Mouse (Mus musculus): Measurements from ENCODE around the gene Pnp2. TPM values are rescaled to one million over a fixed set of nuclear protein-coding genes. Genes with fewer than 3 reads are reported as not detected.
A peak's percentile ranks its signal among the peaks of the same experiment; 100 is the strongest.
"Not testable (repeated sequence)": the region's sequence is repeated elsewhere in the genome, so short reads cannot be mapped to it uniquely, and the experiment has no call there.

The Pnp2 gene
- total and polyA plus RNA-seq, 2 experiments from 2014 or later, result 0.27 to 0.46 TPM

GRCm38 (mm10) chr14:50973700-50974099 is 17.9 kb downstream of the Pnp2 start:
- H3K36me3 ChIP-seq (replicated peaks; ENCODE audit: control insufficient read depth, insufficient read depth, low read length), result no peaks in the 10 kb centered on the region
- 52% methylated on average over 4 of the region's 4 CpGs for WGBS

GRCm38 (mm10) chr14:50975001-50975400 is 19.2 kb downstream of the Pnp2 start:
- Histone ChIP-seq H3K9me3 (replicated peaks; ENCODE audit: control insufficient read depth, low read length) (no peaks in the 10 kb centered on the region), H3K4me2 (ENCODE audit: low read depth, low read length) (no peak overlapping the region), H3K4me3 (ENCODE audit: low read depth, low read length) (no peak overlapping the region), H3K9ac (replicated peaks; ENCODE audit: low read depth, low read length) (no peak overlapping the region), H3K27me3 (ENCODE audit: control insufficient read depth, insufficient read depth, low read length) (no peaks in the 10 kb centered on the region), H3K36me3 (replicated peaks; ENCODE audit: control insufficient read depth, insufficient read depth, low read length) (no peaks in the 10 kb centered on the region), H3K4me1 (ENCODE audit: control insufficient read depth, insufficient read depth) (no peaks in the 10 kb centered on the region; the same call in 1 of the 2 replicates), H3K27ac (ENCODE audit: low read depth) (no peak overlapping the region)
- no peak for TF ChIP-seq CTCF (IDR thresholded peaks at IDR 0.05; ENCODE audit: low read depth)
- no peak for TF ChIP-seq EP300 (IDR thresholded peaks at IDR 0.05; ENCODE audit: low read depth)
- ATAC-seq (ENCODE audit: insufficient read depth, low read depth), result no peak
- DNase-seq (ENCODE audit: low spot score), result no peak
- WGBS, result 59% methylated on average over 5 of the region's 5 CpGs

More at GRCm38 (mm10) chr14:50973700-50974099, 17.9 kb downstream of the Pnp2 start:
- TF ChIP-seq CTCF (IDR thresholded peaks at IDR 0.05; ENCODE audit: low read depth) (no peak), EP300 (IDR thresholded peaks at IDR 0.05; ENCODE audit: low read depth) (no peak)
- Histone ChIP-seq H3K9me3 (replicated peaks; ENCODE audit: control insufficient read depth, low read length) (no peaks in the 10 kb centered on the region), H3K27me3 (ENCODE audit: control insufficient read depth, insufficient read depth, low read length) (no peaks in the 10 kb centered on the region), H3K4me1 (ENCODE audit: control insufficient read depth, insufficient read depth) (no peaks in the 10 kb centered on the region), H3K27ac (ENCODE audit: low read depth) (no peak overlapping the region), H3K9ac (replicated peaks; ENCODE audit: low read depth, low read length) (no peak overlapping the region), H3K4me2 (ENCODE audit: low read depth, low read length) (no peak overlapping the region), H3K4me3 (ENCODE audit: low read depth, low read length) (no peak overlapping the region)
- no peak for DNase-seq (ENCODE audit: low spot score)
- ATAC-seq (ENCODE audit: insufficient read depth, low read depth), result no peak

GRCm38 (mm10) chr14:50976674-50977073 is 20.9 kb downstream of the Pnp2 start:
- 31% methylated on average over 9 of the region's 9 CpGs for WGBS
- TF ChIP-seq EP300 (IDR thresholded peaks at IDR 0.05; ENCODE audit: low read depth) (no peak), CTCF (IDR thresholded peaks at IDR 0.05; ENCODE audit: low read depth) (no peak; the same call in 1 of the 2 replicates)
- Histone ChIP-seq H3K27ac (ENCODE audit: low read depth) (no peak overlapping the region), H3K4me3 (ENCODE audit: low read depth, low read length) (no peak overlapping the region), H3K4me2 (ENCODE audit: low read depth, low read length) (peak overlapping the region; percentile 28), H3K36me3 (replicated peaks; ENCODE audit: control insufficient read depth, insufficient read depth, low read length) (no peaks in the 10 kb centered on the region), H3K9ac (replicated peaks; ENCODE audit: low read depth, low read length) (no peak overlapping the region), H3K27me3 (ENCODE audit: control insufficient read depth, insufficient read depth, low read length) (no peaks in the 10 kb centered on the region), H3K4me1 (ENCODE audit: control insufficient read depth, insufficient read depth) (no peaks in the 10 kb centered on the region; the same call in 1 of the 2 replicates), H3K9me3 (replicated peaks; ENCODE audit: control insufficient read depth, low read length) (no peaks in the 10 kb centered on the region)
- ATAC-seq (ENCODE audit: insufficient read depth, low read depth), result no peak
- no peak for DNase-seq (ENCODE audit: low spot score)

- not testable (repeated sequence) for H3K27me3 ChIP-seq (ENCODE audit: control insufficient read depth, insufficient read depth, low read length); H3K9me3 ChIP-seq (replicated peaks; ENCODE audit: control insufficient read depth, low read length); H3K4me1 ChIP-seq (ENCODE audit: control insufficient read depth, insufficient read depth); DNase-seq (ENCODE audit: low spot score); H3K4me2 ChIP-seq (ENCODE audit: low read depth, low read length); H3K4me3 ChIP-seq (ENCODE audit: low read depth, low read length); H3K9ac ChIP-seq (replicated peaks; ENCODE audit: low read depth, low read length); H3K27ac ChIP-seq (ENCODE audit: low read depth); H3K36me3 ChIP-seq (replicated peaks; ENCODE audit: control insufficient read depth, insufficient read depth, low read length); ATAC-seq (ENCODE audit: insufficient read depth, low read depth)
- 90% methylated on average over 6 of the region's 6 CpGs for WGBS
Measured at GRCm38 (mm10) chr14:50978451-50978850, 22.7 kb downstream of the Pnp2 start.

GRCm38 (mm10) chr14:50979631-50980030 is 23.8 kb downstream of the Pnp2 start:
- ATAC-seq (ENCODE audit: insufficient read depth, low read depth) (no peak), DNase-seq (ENCODE audit: low spot score) (no peak)
- H3K27me3 ChIP-seq (ENCODE audit: control insufficient read depth, insufficient read depth, low read length), result no peaks in the 10 kb centered on the region
- no peaks in the 10 kb centered on the region; the same call in 1 of the 2 replicates for H3K4me1 ChIP-seq (ENCODE audit: control insufficient read depth, insufficient read depth)
- no peak overlapping the region for H3K27ac ChIP-seq (ENCODE audit: low read depth)
- no peak overlapping the region for H3K9ac ChIP-seq (replicated peaks; ENCODE audit: low read depth, low read length)
- H3K4me2 ChIP-seq (ENCODE audit: low read depth, low read length), result no peak overlapping the region
- no peak overlapping the region for H3K4me3 ChIP-seq (ENCODE audit: low read depth, low read length)
- no peaks in the 10 kb centered on the region for H3K36me3 ChIP-seq (replicated peaks; ENCODE audit: control insufficient read depth, insufficient read depth, low read length)
- TF ChIP-seq CTCF (IDR thresholded peaks at IDR 0.05; ENCODE audit: low read depth), result no peak
- no peak for TF ChIP-seq EP300 (IDR thresholded peaks at IDR 0.05; ENCODE audit: low read depth)
- H3K9me3 ChIP-seq (replicated peaks; ENCODE audit: control insufficient read depth, low read length), result no peaks in the 10 kb centered on the region

GRCm38 (mm10) chr14:50981207-50981606 is 25.4 kb downstream of the Pnp2 start:
- Histone ChIP-seq H3K27me3 (ENCODE audit: control insufficient read depth, insufficient read depth, low read length) (no peaks in the 10 kb centered on the region), H3K4me2 (ENCODE audit: low read depth, low read length) (no peak overlapping the region), H3K27ac (ENCODE audit: low read depth) (no peak overlapping the region), H3K4me3 (ENCODE audit: low read depth, low read length) (no peak overlapping the region), H3K9me3 (replicated peaks; ENCODE audit: control insufficient read depth, low read length) (no peaks in the 10 kb centered on the region), H3K4me1 (ENCODE audit: control insufficient read depth, insufficient read depth) (no peaks in the 10 kb centered on the region; the same call in 1 of the 2 replicates), H3K9ac (replicated peaks; ENCODE audit: low read depth, low read length) (no peak overlapping the region), H3K36me3 (replicated peaks; ENCODE audit: control insufficient read depth, insufficient read depth, low read length) (no peaks in the 10 kb centered on the region)
- DNase-seq (ENCODE audit: low spot score) (no peak), ATAC-seq (ENCODE audit: insufficient read depth, low read depth) (no peak)
- TF ChIP-seq CTCF (IDR thresholded peaks at IDR 0.05; ENCODE audit: low read depth), result no peak
- 33% methylated on average over 2 of the region's 2 CpGs for WGBS
